Mouse (Mus musculus) kidney, adult 2 months (tissue): ENCODE data around the gene Rora.

Source experiments
- CTCF ChIP-seq: fragments of 200-500 bp; conservative IDR thresholded peaks from 2 replicates; pipeline ENCODE4 v1.5.1; 2011; ENCODE audit warnings: low read depth, mild to moderate bottlenecking, control low read depth, low read length, moderate library complexity, mixed read lengths; ENCODE audit not compliant: insufficient read depth, insufficient read length
- POLR2A ChIP-seq: fragments of 200-500 bp; IDR thresholded peaks from one replicate; pipeline ENCODE4 v1.6.1; 2011; ENCODE audit warnings: low read depth, low read length, control low read depth

GRCm38 (mm10) chr9:68710893-68711654 is 57.5 kb downstream of the Rora start:
- TF ChIP-seq CTCF (no peak), POLR2A (no peak)
